Mouse (Mus musculus) ES-Bruce4 (cell line): ENCODE measurements around the gene Amn1. TPM values are rescaled to one million over a fixed set of nuclear protein-coding genes. Genes with fewer than 3 reads are reported as not detected.
"Not testable (repeated sequence)": the region's sequence is repeated elsewhere in the genome, so short reads cannot be mapped to it uniquely, and the experiment has no call there.

ENCODE experiments used
- H3K27ac ChIP-seq: 2 replicates; pipeline ENCODE4 v1.5.1; 2012; ENCODE audit warnings: low read length, inconsistent platforms; ENCODE audit not compliant: insufficient read depth
- H3K27me3 ChIP-seq: 2 replicates; pipeline ENCODE4 v1.6.1; 2012; ENCODE audit warnings: mild to moderate bottlenecking, low read length, inconsistent platforms; ENCODE audit not compliant: control insufficient read depth, poor library complexity, insufficient read depth, severe bottlenecking
- H3K36me3 ChIP-seq: 2 replicates; pipeline ENCODE4 v1.6.1; 2012; ENCODE audit warnings: inconsistent platforms, mild to moderate bottlenecking, low read length, moderate library complexity; ENCODE audit not compliant: control insufficient read depth, poor library complexity, insufficient read depth, severe bottlenecking
- H3K4me1 ChIP-seq: one replicate; pipeline ENCODE4 v1.8.1; 2011; ENCODE audit warnings: low read length; ENCODE audit not compliant: control insufficient read depth, insufficient read depth
- H3K4me3 ChIP-seq: 2 replicates; pipeline ENCODE4 v1.5.1; 2011; ENCODE audit warnings: low read depth, mild to moderate bottlenecking, low read length
- H3K9ac ChIP-seq: 2 replicates; pipeline ENCODE4 v1.6.1; 2012; ENCODE audit warnings: low read depth, mild to moderate bottlenecking, inconsistent platforms; ENCODE audit not compliant: poor library complexity, severe bottlenecking
- H3K9me3 ChIP-seq: replicated peaks from 2 replicates; pipeline ENCODE4 v1.6.1; 2012; ENCODE audit warnings: mild to moderate bottlenecking, low read length, inconsistent platforms; ENCODE audit not compliant: control insufficient read depth, poor library complexity, insufficient read depth, severe bottlenecking
- CTCF ChIP-seq: IDR thresholded peaks from one replicate; pipeline ENCODE4 v1.8.1; 2011; ENCODE audit warnings: low read depth, low read length
- EP300 ChIP-seq: IDR thresholded peaks from 2 replicates; pipeline ENCODE4 v1.6.1; 2011; ENCODE audit warnings: low read depth, low read length; ENCODE audit not compliant: insufficient read depth
- POLR2A ChIP-seq: IDR thresholded peaks from one replicate; pipeline ENCODE4 v1.8.1; 2011; ENCODE audit warnings: low read length; ENCODE audit not compliant: insufficient read depth
- polyA plus RNA-seq: library from polyadenylated mRNA; stranded (reverse); fragments of >200 nt; gene quantifications from 2 replicates; pipeline ENCODE4 v1.2.4, GENCODE M21; 2011; ENCODE audit warnings: low read depth; ENCODE audit not compliant: missing spikeins, insufficient read depth, insufficient read length

The Amn1 gene
- polyA plus RNA-seq, 1 experiment = 30.4 TPM

DNA sequence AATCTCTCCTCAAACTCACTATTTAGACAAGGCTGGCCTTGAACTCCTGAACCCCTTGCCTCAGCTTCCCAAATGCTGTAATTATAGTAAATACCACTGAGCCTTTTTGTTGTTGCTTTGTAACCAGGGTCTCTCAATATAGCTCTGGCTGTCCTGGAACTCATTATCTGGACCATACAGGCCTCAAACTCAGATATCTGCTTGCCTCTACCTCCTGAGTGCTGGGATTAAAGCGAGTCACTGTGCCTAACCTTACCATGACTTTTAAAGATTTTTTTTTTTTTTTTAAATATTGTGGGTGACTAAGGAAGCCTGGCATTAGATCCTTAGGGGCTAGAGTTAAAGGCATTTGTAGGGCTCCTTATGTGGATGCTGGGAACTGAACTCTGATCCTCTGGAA lies 4.5 kb downstream of the Amn1 start:
- H3K4me1 ChIP-seq = peaks cover 1% of the 10 kb centered on the region
- H3K36me3 ChIP-seq = peaks cover 31% of the 10 kb centered on the region
- peaks cover 16% of the 10 kb centered on the region for H3K9me3 ChIP-seq
- no peak overlapping the region for H3K4me3 ChIP-seq
- TF ChIP-seq POLR2A (no peak), EP300 (no peak), CTCF (no peak)
- H3K9ac ChIP-seq = no peak overlapping the region
- H3K27me3 ChIP-seq = no peaks in the 10 kb centered on the region
- no peak overlapping the region for H3K27ac ChIP-seq

DNA sequence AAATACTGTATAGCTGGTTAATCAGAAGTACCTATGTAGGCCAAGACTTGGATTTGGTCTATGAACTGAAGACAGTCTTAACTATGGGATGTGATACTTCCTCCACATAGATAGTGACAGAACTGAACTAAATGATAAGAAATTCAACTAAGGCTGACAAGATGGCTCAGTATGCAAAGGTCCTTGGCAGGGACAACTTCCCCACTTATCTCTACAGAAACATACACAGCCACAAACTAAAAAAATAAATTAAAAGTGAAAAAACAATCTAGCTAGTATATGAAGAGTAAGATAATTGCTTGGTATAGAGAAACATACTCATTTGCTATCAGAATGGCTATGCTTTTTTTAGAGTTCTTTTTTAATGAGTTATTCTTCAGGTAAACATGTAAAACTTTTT lies 9.4 kb downstream of the Amn1 start:
- Histone ChIP-seq H3K4me1 (no peaks in the 10 kb centered on the region), H3K4me3 (no peak overlapping the region), H3K27me3 (no peaks in the 10 kb centered on the region), H3K9me3 (peaks cover 16% of the 10 kb centered on the region), H3K27ac (no peak overlapping the region), H3K9ac (no peak overlapping the region), H3K36me3 (peaks cover 38% of the 10 kb centered on the region)
- no peak for TF ChIP-seq POLR2A
- no peak for TF ChIP-seq CTCF
- no peak for TF ChIP-seq EP300

DNA sequence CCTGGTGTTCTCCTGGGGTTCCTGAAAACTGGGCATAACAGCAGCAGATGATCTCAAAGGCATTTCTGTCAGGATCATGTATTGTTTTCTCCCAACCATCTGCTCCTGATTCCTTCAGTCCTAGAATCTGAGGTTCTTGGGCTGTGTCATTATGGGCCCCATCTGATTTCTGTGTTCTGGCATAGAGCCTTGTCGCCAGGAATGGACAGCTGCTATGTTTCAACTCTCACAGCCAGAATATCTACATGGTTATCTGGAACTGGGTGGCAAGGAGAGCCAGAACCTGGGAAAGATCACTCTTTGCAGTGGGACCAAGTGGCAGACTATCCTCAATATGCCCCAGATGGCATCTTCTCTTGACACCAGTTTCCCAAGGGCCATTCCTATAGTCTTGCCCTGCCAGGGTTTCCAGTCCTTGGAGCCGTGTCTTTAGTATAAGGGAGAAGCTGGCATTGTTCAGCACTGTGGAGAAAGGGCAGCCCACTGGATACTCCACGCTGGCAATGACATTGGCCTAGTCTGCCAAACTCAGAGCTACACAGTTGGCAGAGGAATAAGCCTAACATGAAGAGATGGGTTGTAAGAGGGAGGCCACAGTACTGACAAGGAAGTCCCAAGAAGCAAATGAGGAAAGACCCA lies 13.5 kb downstream of the Amn1 start:
- H3K27ac ChIP-seq = no peak overlapping the region
- no peaks in the 10 kb centered on the region for H3K27me3 ChIP-seq
- no peak overlapping the region for H3K4me3 ChIP-seq
- H3K9me3 ChIP-seq = no peaks in the 10 kb centered on the region
- no peaks in the 10 kb centered on the region for H3K4me1 ChIP-seq
- no peak overlapping the region for H3K9ac ChIP-seq
- peaks cover 14% of the 10 kb centered on the region for H3K36me3 ChIP-seq
- TF ChIP-seq EP300 = no peak
- no peak for TF ChIP-seq POLR2A
- TF ChIP-seq CTCF = no peak

DNA sequence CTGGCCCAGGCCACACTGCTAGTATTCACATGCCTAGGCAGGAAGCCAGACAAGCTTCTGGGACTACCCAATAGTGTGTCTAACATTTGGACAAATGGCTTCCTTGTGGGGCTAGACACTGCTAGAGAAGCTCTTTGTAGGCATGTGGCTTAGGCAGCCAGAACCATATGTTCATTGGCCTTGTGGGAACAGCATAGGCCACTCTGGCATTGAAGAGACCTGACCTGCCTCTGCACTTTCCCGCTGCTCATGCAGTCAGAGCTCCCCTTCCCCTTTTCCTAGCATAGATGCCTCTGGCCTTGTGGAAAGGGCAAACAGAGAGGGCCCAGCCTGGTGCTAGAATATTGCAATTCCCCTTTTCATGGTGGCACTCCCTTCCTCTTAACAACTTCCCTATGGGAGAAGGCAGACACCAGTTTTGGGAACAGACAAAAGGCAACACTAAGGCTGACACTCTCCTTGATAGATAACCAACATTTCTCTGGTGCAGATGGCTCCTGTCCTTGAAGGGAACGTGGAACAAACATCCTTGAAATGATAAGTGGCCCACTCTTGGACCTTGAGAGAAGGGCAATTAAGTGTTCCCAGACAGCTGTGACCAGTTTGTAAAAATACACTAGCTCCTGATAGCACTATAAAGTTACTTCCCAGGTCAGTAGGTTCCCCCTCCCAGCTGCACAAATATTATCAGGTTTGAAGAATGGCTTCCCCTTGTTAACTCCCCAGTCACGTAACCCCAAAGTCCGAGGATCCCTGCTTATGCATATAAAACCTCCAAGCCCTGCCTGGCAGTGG lies 14.5 kb downstream of the Amn1 start:
- H3K4me3 ChIP-seq = no peak overlapping the region
- H3K36me3 ChIP-seq = peaks cover 9% of the 10 kb centered on the region
- H3K9me3 ChIP-seq = no peaks in the 10 kb centered on the region
- TF ChIP-seq CTCF (no peak), POLR2A (no peak), EP300 (no peak)
- no peaks in the 10 kb centered on the region for H3K27me3 ChIP-seq
- no peak overlapping the region for H3K9ac ChIP-seq
- no peak overlapping the region for H3K27ac ChIP-seq
- no peaks in the 10 kb centered on the region for H3K4me1 ChIP-seq

GRCm38 (mm10) chr6:149169965-149170364 lies 18.5 kb downstream of the Amn1 start:
- not testable (repeated sequence) for H3K36me3 ChIP-seq, H3K27ac ChIP-seq, H3K9ac ChIP-seq, H3K27me3 ChIP-seq, H3K4me3 ChIP-seq, H3K4me1 ChIP-seq, H3K9me3 ChIP-seq

GRCm38 (mm10) chr6:149168436-149168835 lies 20.1 kb downstream of the Amn1 start:
- TF ChIP-seq POLR2A (no peak), EP300 (no peak), CTCF (no peak)
- Histone ChIP-seq H3K9ac (no peak overlapping the region), H3K4me1 (no peaks in the 10 kb centered on the region), H3K4me3 (no peak overlapping the region), H3K9me3 (no peaks in the 10 kb centered on the region), H3K36me3 (peaks cover 8% of the 10 kb centered on the region), H3K27me3 (no peaks in the 10 kb centered on the region), H3K27ac (no peak overlapping the region)
